Mouse (Mus musculus) gastrocnemius, postnatal 14 days (tissue): ENCODE results near the gene Akap7. TPM values are rescaled to one million over a fixed set of nuclear protein-coding genes. Genes with fewer than 3 reads are reported as not detected.

ENCODE experiments used
- DNase-seq: peaks from one replicate; pipeline ENCODE4 v3.0.0; 2021; ENCODE audit warnings: mixed read lengths
- intact Hi-C: fragments of 180-260 bp; cut with DNase I; formaldehyde crosslinking; loops from one replicate; pipeline ENCODE4 v1.15.1; 2025; ENCODE audit warnings: low total_unique reads
- long read RNA-seq, 2 experiments: library from polyadenylated mRNA; stranded (forward); transcript quantifications; one replicate each; pipeline ENCODE4 v2.0.0; 2021
- total RNA-seq, 2 experiments: library from RNA; stranded (reverse); gene quantifications; 2 replicates each; pipeline ENCODE4 v1.2.3; 2021

The Akap7 gene
- 10 to 100 TPM; 36.8 to 41.5 TPM for total RNA-seq
- long read RNA-seq, experiment 1, partial matches to known transcripts = 1 of 24 reads
- long read RNA-seq, experiment 1, other reads (novel, unspliced or antisense) = 23 of 24 reads
- long read RNA-seq, experiment 2, partial matches to known transcripts = 3 of 23 reads
- long read RNA-seq, experiment 2, other reads (novel, unspliced or antisense) = 20 of 23 reads

- intact Hi-C loops = no loop called here
- no peak for DNase-seq
Measured at GRCm38 (mm10) chr10:25307770-25308169, at the start of gene Akap7. Gene Akap7 (minus strand): TSS chr10:25307870.

GRCm38 (mm10) chr10:25354390-25354789, 46.7 kb upstream of the Akap7 start:
- DNase-seq = no peak
- intact Hi-C loops = no loop called here

GRCm38 (mm10) chr10:25353941-25354340, 46.3 kb upstream of the Akap7 start:
- DNase-seq = no peak
- intact Hi-C loops = no loop called here

GRCm38 (mm10) chr10:25342801-25343200, 35.1 kb upstream of the Akap7 start:
- DNase-seq = no peak
- intact Hi-C loops = no loop called here

GRCm38 (mm10) chr10:25340675-25341074, 33.0 kb upstream of the Akap7 start:
- no peak for DNase-seq
- intact Hi-C loops = no loop called here

GRCm38 (mm10) chr10:25333390-25334079, 25.9 kb upstream of the Akap7 start:
- DNase-seq = no peak
- intact Hi-C loops = no loop called here

GRCm38 (mm10) chr10:25331321-25332049, 23.8 kb upstream of the Akap7 start:
- DNase-seq = no peak
- intact Hi-C loops = no loop called here

GRCm38 (mm10) chr10:25330094-25330493, 22.4 kb upstream of the Akap7 start:
- intact Hi-C loops = no loop called here
- DNase-seq = no peak

- intact Hi-C loops = no loop called here
- no peak for DNase-seq
Measured at GRCm38 (mm10) chr10:25327511-25327910, 19.8 kb upstream of the Akap7 start.

GRCm38 (mm10) chr10:25325690-25326089, 18.0 kb upstream of the Akap7 start:
- intact Hi-C loops = no loop called here
- DNase-seq = peak; percentile 23

- no peak for DNase-seq
- intact Hi-C loops = no loop called here
Measured at GRCm38 (mm10) chr10:25321198-25321597, 13.5 kb upstream of the Akap7 start.

GRCm38 (mm10) chr10:25319531-25319930, 11.9 kb upstream of the Akap7 start:
- intact Hi-C loops = no loop called here
- DNase-seq = no peak

GRCm38 (mm10) chr10:25318405-25318804, 10.7 kb upstream of the Akap7 start:
- intact Hi-C loops = no loop called here

GRCm38 (mm10) chr10:25317665-25318064, 10.0 kb upstream of the Akap7 start:
- intact Hi-C loops = no loop called here
- no peak for DNase-seq

More at GRCm38 (mm10) chr10:25318405-25318804, 10.7 kb upstream of the Akap7 start:
- no peak for DNase-seq

- DNase-seq = no peak
- intact Hi-C loops = no loop called here
Measured at GRCm38 (mm10) chr10:25313856-25314584, 6.3 kb upstream of the Akap7 start.

GRCm38 (mm10) chr10:25311554-25312212, 4.0 kb upstream of the Akap7 start:
- no peak for DNase-seq
- intact Hi-C loops = no loop called here

- intact Hi-C loops = no loop called here
- no peak for DNase-seq
Measured at GRCm38 (mm10) chr10:25310736-25311135, 3.1 kb upstream of the Akap7 start.

- DNase-seq = no peak
- intact Hi-C loops = no loop called here
Measured at GRCm38 (mm10) chr10:25309996-25310395, 2.3 kb upstream of the Akap7 start.

- intact Hi-C loops = no loop called here
- no peak for DNase-seq
Measured at GRCm38 (mm10) chr10:25305146-25305545, 2.5 kb downstream of the Akap7 start.

GRCm38 (mm10) chr10:25304608-25305007, 3.1 kb downstream of the Akap7 start:
- no peak for DNase-seq
- intact Hi-C loops = no loop called here
